Mouse (Mus musculus) embryonic fibroblast, embryonic 13.5 days (primary cell): ENCODE measurements around the gene Uba7.

Experiments used
- CTCF ChIP-seq: IDR thresholded peaks from 2 replicates; pipeline ENCODE4 v1.5.1; 2011; ENCODE audit warnings: mild to moderate bottlenecking, control low read depth, low read length, moderate library complexity, borderline replicate concordance; ENCODE audit not compliant: insufficient read depth
- POLR2A ChIP-seq: IDR thresholded peaks from 2 replicates; pipeline ENCODE4 v1.6.1; 2011; ENCODE audit warnings: low read depth, mild to moderate bottlenecking, control low read depth, low read length, moderate library complexity

- no peak for TF ChIP-seq POLR2A
- peak; percentile 78 for TF ChIP-seq CTCF
Measured at GRCm38 (mm10) chr9:107963700-107964099, 11.6 kb upstream of the Uba7 start.
